Mouse (Mus musculus) liver, postnatal 0 days (tissue): ENCODE measurements around the gene Psmd8.
"Not testable (repeated sequence)": the region's sequence is repeated elsewhere in the genome, so short reads cannot be mapped to it uniquely, and the experiment has no call there.

Source experiments
- CTCF ChIP-seq: sonication (generic); IDR thresholded peaks from 2 replicates; pipeline ENCODE4 v1.5.1; 2016; ENCODE audit warnings: antibody characterized with exemption, low read depth
- EP300 ChIP-seq: IDR thresholded peaks from 2 replicates; pipeline ENCODE4 v1.6.1; 2016; ENCODE audit warnings: antibody characterized with exemption, low read depth, mild to moderate bottlenecking

DNA sequence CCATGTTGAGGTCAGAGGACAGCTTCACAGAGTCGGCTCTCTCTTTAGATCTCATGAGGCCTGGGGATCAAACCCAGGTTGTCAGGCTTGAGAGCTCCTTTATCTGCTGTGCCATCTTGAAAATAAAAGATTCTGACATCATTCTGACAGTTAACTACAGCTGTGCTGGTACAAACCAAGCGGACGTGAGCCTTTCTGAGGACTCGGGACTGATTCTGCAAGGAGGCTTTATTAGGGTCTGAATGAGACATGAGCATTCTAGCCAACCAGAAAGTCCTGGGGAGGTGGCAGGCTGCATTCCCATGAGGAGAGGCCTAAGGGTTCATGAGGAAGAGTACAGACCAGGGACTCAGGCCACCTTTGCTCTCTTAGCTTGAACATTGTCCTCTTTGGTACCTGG, 822 bp upstream of the Psmd8 start:
- TF ChIP-seq CTCF, EP300: not testable (repeated sequence)
